Mouse (Mus musculus) right cerebral cortex, adult 18-20 months (tissue): ENCODE measurements around the gene Cyth2.

ENCODE experiments used
- DNase-seq: peaks from one replicate; pipeline ENCODE4 v3.0.0; 2022; ENCODE audit warnings: mixed read lengths

Gene Cyth2

GRCm38 (mm10) chr7:45813787-45814779 is at the start of gene Cyth2:
Gene Cyth2 (minus strand): TSS chr7:45814581.
- peak; percentile 99 for DNase-seq

GRCm38 (mm10) chr7:45862804-45863203 is 48.4 kb upstream of the Cyth2 start:
- DNase-seq: no peak

- DNase-seq: no peak
Observed at GRCm38 (mm10) chr7:45859008-45859407, 44.6 kb upstream of the Cyth2 start.

GRCm38 (mm10) chr7:45856950-45857901 is 42.8 kb upstream of the Cyth2 start:
- no peak for DNase-seq

GRCm38 (mm10) chr7:45853089-45853488 is 38.7 kb upstream of the Cyth2 start:
- DNase-seq: no peak

GRCm38 (mm10) chr7:45850661-45851060 is 36.3 kb upstream of the Cyth2 start:
- no peak for DNase-seq

- DNase-seq: no peak
Observed at GRCm38 (mm10) chr7:45848447-45849027, 34.2 kb upstream of the Cyth2 start.

- DNase-seq: no peak
Observed at GRCm38 (mm10) chr7:45842950-45843744, 28.8 kb upstream of the Cyth2 start.

- DNase-seq: no peak
Observed at GRCm38 (mm10) chr7:45833924-45834323, 19.5 kb upstream of the Cyth2 start.

- DNase-seq: no peak
Observed at GRCm38 (mm10) chr7:45833148-45833790, 18.9 kb upstream of the Cyth2 start.

- DNase-seq: no peak
Observed at GRCm38 (mm10) chr7:45832428-45832827, 18.0 kb upstream of the Cyth2 start.

GRCm38 (mm10) chr7:45831128-45831525 is 16.7 kb upstream of the Cyth2 start:
- DNase-seq: no peak

- DNase-seq: peak; percentile 90
Observed at GRCm38 (mm10) chr7:45830427-45831127, 16.2 kb upstream of the Cyth2 start, which contains the start of gene Grwd1. Gene Grwd1 (minus strand): TSS chr7:45830944.

GRCm38 (mm10) chr7:45826631-45827030 is 12.2 kb upstream of the Cyth2 start:
- no peak for DNase-seq

- no peak for DNase-seq
Observed at GRCm38 (mm10) chr7:45824598-45824997, 10.2 kb upstream of the Cyth2 start, which contains the start of gene Kcnj14. Gene Kcnj14 (minus strand): TSS chr7:45824782.

GRCm38 (mm10) chr7:45820913-45821312 is 6.5 kb upstream of the Cyth2 start:
- no peak for DNase-seq

GRCm38 (mm10) chr7:45819843-45820242 is 5.5 kb upstream of the Cyth2 start:
- no peak for DNase-seq

GRCm38 (mm10) chr7:45815984-45816351 is 1.6 kb upstream of the Cyth2 start:
- no peak for DNase-seq

- no peak for DNase-seq
Observed at GRCm38 (mm10) chr7:45815323-45815983, 1.1 kb upstream of the Cyth2 start.

GRCm38 (mm10) chr7:45814841-45815240 is 460 bp upstream of the Cyth2 start:
- no peak for DNase-seq
